Mouse (Mus musculus): ENCODE measurements around the gene Arxes1. TPM values are rescaled to one million over a fixed set of nuclear protein-coding genes. Genes with fewer than 3 reads are reported as not detected.
"Not testable (repeated sequence)": the region's sequence is repeated elsewhere in the genome, so short reads cannot be mapped to it uniquely, and the experiment has no call there.

Arxes1 gene
- 0.28 and 0.29 TPM in 2 replicates for polyA plus RNA-seq (2012; rRNA removed)

DNA sequence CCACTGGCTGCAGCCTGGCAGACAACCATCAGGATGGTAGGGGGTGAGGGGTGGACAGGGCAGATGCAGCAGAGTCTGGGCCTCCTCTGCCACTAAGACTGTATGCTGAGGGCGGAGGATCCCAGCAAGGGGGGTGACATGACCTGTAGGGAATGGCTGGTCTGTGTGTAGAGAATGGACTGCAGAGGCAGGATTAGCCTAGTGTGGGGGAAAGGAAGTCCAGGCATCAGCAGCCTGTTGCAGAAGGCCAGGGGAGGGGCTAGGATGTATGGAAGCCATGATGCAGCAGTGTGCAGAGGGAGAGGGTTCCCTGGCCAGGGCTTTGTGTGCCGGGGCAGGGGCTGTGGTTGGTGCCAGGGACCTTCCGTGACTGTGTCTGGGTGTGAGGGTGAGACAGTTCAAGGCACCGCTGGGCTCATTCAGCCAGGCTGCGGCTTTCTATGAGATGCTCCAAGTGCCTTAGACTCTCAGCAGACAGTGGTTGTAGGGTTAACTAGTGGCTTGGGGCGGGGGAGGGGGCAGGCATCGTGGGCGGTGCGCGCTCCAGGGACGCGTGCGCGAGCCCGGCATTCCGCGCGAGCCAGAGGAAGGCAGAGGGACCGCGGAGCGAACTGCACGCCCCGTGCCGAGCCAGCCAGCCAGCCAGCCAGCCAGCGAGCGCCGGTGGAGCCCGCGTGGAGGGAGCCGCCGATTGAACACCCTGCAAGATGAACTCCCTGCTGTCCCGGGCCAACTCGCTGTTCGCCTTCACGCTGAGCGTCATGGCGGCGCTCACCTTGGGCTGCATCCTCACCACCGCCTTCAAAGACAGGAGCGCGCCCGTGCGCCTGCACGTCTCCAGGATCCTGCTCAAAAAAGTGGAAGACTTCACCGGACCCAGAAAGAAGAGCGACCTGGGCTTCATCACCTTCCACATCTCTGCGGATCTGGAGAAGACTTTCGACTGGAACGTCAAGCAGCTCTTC lies at the start of gene Arxes1:
Gene Arxes1, plus strand, starts transcription at position 569 of the 965 bp plus-strand sequence.
- H3K27ac ChIP-seq (ENCODE audit: insufficient read depth, low read length); H3K4me1 ChIP-seq (ENCODE audit: control insufficient read depth, insufficient read depth, insufficient read length); DNase-seq (ENCODE audit: low read depth in 1 of 2, low spot score in 2 of 2); H3K36me3 ChIP-seq (ENCODE audit: control insufficient read depth, insufficient read depth, low read length); H3K4me3 ChIP-seq (ENCODE audit: extremely low read depth, insufficient read depth, insufficient read length); H3K27me3 ChIP-seq (ENCODE audit: control insufficient read depth, insufficient read depth, low read length): not testable (repeated sequence)
- 21% methylated on average over 23 of the region's 49 CpGs for WGBS

DNA sequence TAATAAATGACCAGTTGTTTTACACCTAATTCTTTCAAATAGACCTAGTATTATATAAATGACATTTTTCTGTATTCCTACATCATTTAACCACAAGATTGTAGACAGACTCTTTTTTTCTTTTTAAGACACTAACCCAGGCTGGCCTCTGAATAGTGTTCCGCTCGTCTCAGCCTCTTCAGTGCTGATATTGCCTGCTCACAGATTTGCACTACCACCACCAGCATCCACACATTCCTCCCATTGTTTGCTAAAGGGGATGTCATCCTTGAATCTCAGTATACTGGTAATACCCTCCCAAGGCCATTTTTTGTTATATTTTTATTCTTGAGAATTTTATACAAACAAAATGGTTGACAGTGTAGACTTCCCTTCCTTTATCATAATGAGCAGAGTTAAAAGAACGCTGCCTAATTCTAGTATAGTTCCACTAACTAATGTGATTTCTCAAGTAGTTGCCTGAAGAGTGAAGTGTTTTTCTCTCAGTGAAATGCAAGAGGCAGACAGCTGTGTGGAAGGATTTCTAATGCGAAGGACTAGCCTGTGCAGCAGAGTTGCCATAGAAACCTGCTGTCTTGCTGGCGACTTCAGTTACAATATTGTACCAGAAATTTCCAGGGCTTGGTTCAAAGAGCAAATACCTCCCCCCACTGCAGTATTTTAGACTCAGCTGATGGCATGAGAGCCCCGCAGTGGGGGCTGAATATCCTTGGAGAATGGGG lies 48.5 kb upstream of the Arxes1 start:
- Histone ChIP-seq H3K4me1 (ENCODE audit: control insufficient read depth, insufficient read depth, insufficient read length) (no peaks in the 10 kb centered on the region), H3K27ac (ENCODE audit: insufficient read depth, low read length) (no peak overlapping the region), H3K4me3 (ENCODE audit: extremely low read depth, insufficient read depth, insufficient read length) (no peak overlapping the region), H3K36me3 (ENCODE audit: control insufficient read depth, insufficient read depth, low read length) (no peaks in the 10 kb centered on the region), H3K27me3 (ENCODE audit: control insufficient read depth, insufficient read depth, low read length) (no peaks in the 10 kb centered on the region)
- WGBS: 85% methylated on average over 6 of the region's 6 CpGs
- no peak for DNase-seq (ENCODE audit: low read depth in 1 of 2, low spot score in 2 of 2)
- TF ChIP-seq CTCF (IDR thresholded peaks at IDR 0.05; ENCODE audit: extremely low read depth, insufficient read depth, insufficient read length, insufficient replicate concordance) (no peak), POLR2A (IDR thresholded peaks at IDR 0.05; ENCODE audit: low read depth, low read length) (no peak)

DNA sequence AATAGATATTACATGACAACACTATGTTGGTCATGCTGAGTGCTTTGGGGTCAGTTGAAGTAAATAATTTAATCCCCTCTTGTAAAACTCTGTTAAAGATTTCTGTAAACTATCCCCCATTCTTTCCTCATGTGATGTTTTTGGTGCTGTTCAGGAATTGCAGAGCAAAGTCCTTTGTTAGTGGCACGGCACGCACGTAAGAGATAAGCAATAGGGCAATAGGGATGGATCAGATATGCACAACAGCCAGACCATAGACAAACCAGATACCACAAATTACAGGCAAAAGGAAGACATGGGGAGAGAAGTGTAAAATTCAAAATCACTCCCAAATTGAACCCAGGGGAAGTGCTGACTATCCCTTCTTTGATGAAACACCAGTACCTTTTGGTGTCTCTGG lies 46.9 kb upstream of the Arxes1 start:
- no peak for DNase-seq (ENCODE audit: low read depth in 1 of 2, low spot score in 2 of 2)
- H3K4me3 ChIP-seq (ENCODE audit: extremely low read depth, insufficient read depth, insufficient read length): no peak overlapping the region
- no peak for TF ChIP-seq CTCF (IDR thresholded peaks at IDR 0.05; ENCODE audit: extremely low read depth, insufficient read depth, insufficient read length, insufficient replicate concordance)
- TF ChIP-seq POLR2A (IDR thresholded peaks at IDR 0.05; ENCODE audit: low read depth, low read length): no peak
- no peaks in the 10 kb centered on the region for H3K4me1 ChIP-seq (ENCODE audit: control insufficient read depth, insufficient read depth, insufficient read length)
- H3K27ac ChIP-seq (ENCODE audit: insufficient read depth, low read length): no peak overlapping the region
- H3K27me3 ChIP-seq (ENCODE audit: control insufficient read depth, insufficient read depth, low read length): no peaks in the 10 kb centered on the region
- no peaks in the 10 kb centered on the region for H3K36me3 ChIP-seq (ENCODE audit: control insufficient read depth, insufficient read depth, low read length)
- 83% methylated on average over 3 of the region's 3 CpGs for WGBS

DNA sequence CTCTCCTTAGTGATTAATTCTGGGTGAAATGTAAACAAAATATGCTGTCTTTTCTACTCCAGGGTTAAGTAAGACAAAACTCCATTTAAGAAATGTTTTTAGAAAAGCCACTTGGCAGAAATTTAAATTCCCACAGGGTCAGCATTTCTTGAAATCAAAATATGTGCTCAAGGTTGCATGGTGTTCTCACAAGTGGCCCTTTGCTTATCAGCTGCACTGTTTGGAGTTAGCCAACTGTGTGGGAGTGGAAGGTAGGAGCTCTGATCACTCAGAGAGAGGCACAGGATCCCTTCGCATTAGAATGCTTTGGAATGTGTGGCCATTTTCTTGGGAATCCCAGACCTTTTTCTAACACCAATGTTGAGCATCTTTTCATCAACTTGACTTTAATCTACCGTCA lies 42.5 kb upstream of the Arxes1 start:
- H3K27ac ChIP-seq (ENCODE audit: insufficient read depth, low read length): no peak overlapping the region
- no peaks in the 10 kb centered on the region for H3K27me3 ChIP-seq (ENCODE audit: control insufficient read depth, insufficient read depth, low read length)
- no peak for TF ChIP-seq CTCF (IDR thresholded peaks at IDR 0.05; ENCODE audit: extremely low read depth, insufficient read depth, insufficient read length, insufficient replicate concordance)
- TF ChIP-seq POLR2A (IDR thresholded peaks at IDR 0.05; ENCODE audit: low read depth, low read length): no peak
- DNase-seq (ENCODE audit: low read depth in 1 of 2, low spot score in 2 of 2): no peak
- WGBS: 80% methylated on average over 2 of the region's 2 CpGs
- no peaks in the 10 kb centered on the region for H3K4me1 ChIP-seq (ENCODE audit: control insufficient read depth, insufficient read depth, insufficient read length)
- H3K36me3 ChIP-seq (ENCODE audit: control insufficient read depth, insufficient read depth, low read length): no peaks in the 10 kb centered on the region
- no peak overlapping the region for H3K4me3 ChIP-seq (ENCODE audit: extremely low read depth, insufficient read depth, insufficient read length)

DNA sequence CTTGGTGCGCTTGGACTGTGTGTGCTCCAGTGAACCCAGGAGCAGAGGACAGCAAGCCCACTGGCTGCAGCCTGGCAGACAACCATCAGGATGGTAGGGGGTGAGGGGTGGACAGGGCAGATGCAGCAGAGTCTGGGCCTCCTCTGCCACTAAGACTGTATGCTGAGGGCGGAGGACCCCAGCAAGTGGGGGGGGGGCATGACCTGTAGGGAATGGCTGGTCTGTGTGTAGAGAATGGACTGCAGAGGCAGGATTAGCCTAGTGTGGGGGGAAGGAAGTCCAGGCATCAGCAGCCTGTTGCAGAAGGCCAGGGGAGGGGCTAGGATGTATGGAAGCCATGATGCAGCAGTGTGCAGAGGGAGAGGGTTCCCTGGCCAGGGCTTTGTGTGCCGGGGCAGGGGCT lies 40.0 kb upstream of the Arxes1 start:
- not testable (repeated sequence) for H3K4me1 ChIP-seq (ENCODE audit: control insufficient read depth, insufficient read depth, insufficient read length); DNase-seq (ENCODE audit: low read depth in 1 of 2, low spot score in 2 of 2); H3K4me3 ChIP-seq (ENCODE audit: extremely low read depth, insufficient read depth, insufficient read length); H3K27me3 ChIP-seq (ENCODE audit: control insufficient read depth, insufficient read depth, low read length); H3K36me3 ChIP-seq (ENCODE audit: control insufficient read depth, insufficient read depth, low read length); H3K27ac ChIP-seq (ENCODE audit: insufficient read depth, low read length)
- WGBS: 90% methylated on average over 2 of the region's 3 CpGs

DNA sequence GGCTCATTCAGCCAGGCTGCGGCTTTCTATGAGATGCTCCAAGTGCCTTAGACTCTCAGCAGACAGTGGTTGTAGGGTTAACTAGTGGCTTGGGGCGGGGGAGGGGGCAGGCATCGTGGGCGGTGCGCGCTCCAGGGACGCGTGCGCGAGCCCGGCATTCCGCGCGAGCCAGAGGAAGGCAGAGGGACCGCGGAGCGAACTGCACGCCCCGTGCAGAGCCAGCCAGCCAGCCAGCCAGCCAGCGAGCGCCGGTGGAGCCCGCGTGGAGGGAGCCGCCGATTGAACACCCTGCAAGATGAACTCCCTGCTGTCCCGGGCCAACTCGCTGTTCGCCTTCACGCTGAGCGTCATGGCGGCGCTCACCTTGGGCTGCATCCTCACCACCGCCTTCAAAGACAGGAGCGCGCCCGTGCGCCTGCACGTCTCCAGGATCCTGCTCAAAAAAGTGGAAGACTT lies 39.5 kb upstream of the Arxes1 start, which contains the start of gene Arxes2:
Gene Arxes2, plus strand, starts transcription at position 161 of the 456 bp plus-strand sequence.
- not testable (repeated sequence) for DNase-seq (ENCODE audit: low read depth in 1 of 2, low spot score in 2 of 2); H3K4me3 ChIP-seq (ENCODE audit: extremely low read depth, insufficient read depth, insufficient read length)
- WGBS: 37% methylated on average over 16 of the region's 39 CpGs

More for the DNA sequence above, 39.5 kb upstream of the Arxes1 start, which contains the start of gene Arxes2:
- not testable (repeated sequence) for H3K36me3 ChIP-seq (ENCODE audit: control insufficient read depth, insufficient read depth, low read length); H3K4me1 ChIP-seq (ENCODE audit: control insufficient read depth, insufficient read depth, insufficient read length); H3K27me3 ChIP-seq (ENCODE audit: control insufficient read depth, insufficient read depth, low read length); H3K27ac ChIP-seq (ENCODE audit: insufficient read depth, low read length)

Data from spleen, adult 2 months (tissue).